Mouse (Mus musculus) MEL (cell line): ENCODE results near the gene Ctr9.

Experiments
- CHD2 ChIP-seq: IDR thresholded peaks from 2 replicates; pipeline ENCODE4 v1.6.1; 2011; ENCODE audit warnings: low read length, improper control_type of control experiment
- CTCF ChIP-seq, 3 experiments: IDR thresholded peaks in 2 of 3; conservative IDR thresholded peaks in 1 of 3; 2 replicates each; pipeline ENCODE4 v1.5.1; 2011 to 2012; ENCODE audit warnings: low read length in 3 of 3, low read depth in 2 of 3, mild to moderate bottlenecking in 2 of 3, improper control_type of control experiment in 1 of 3, inconsistent platforms in 1 of 3, mixed read lengths in 1 of 3, moderate library complexity in 1 of 3; ENCODE audit not compliant: control insufficient read depth in 1 of 3, insufficient read depth in 1 of 3, poor library complexity in 1 of 3, severe bottlenecking in 1 of 3
- E2F4 ChIP-seq: IDR thresholded peaks from 2 replicates; pipeline ENCODE4 v1.6.1; 2011; ENCODE audit warnings: low read depth, low read length, improper control_type of control experiment, borderline replicate concordance
- EP300 ChIP-seq, 2 experiments: IDR thresholded peaks; 2 replicates each; pipeline ENCODE4 v1.6.1; 2011; ENCODE audit warnings: improper control_type of control experiment in 2 of 2, low read length in 2 of 2, low read depth in 1 of 2, mild to moderate bottlenecking in 1 of 2
- GATA1 ChIP-seq: IDR thresholded peaks from 2 replicates; pipeline ENCODE4 v1.6.1; 2011; ENCODE audit warnings: low read depth, low read length, improper control_type of control experiment
- HCFC1 ChIP-seq: IDR thresholded peaks from 2 replicates; pipeline ENCODE4 v1.6.1; 2012; ENCODE audit warnings: low read depth, mild to moderate bottlenecking, inconsistent platforms, low read length, improper control_type of control experiment, moderate library complexity
- JUND ChIP-seq: IDR thresholded peaks from 2 replicates; pipeline ENCODE4 v1.6.1; 2011; ENCODE audit warnings: low read depth, mild to moderate bottlenecking, improper control_type of control experiment, low read length
- MAX ChIP-seq: IDR thresholded peaks from 2 replicates; pipeline ENCODE4 v1.6.1; 2011; ENCODE audit warnings: low read length, improper control_type of control experiment
- RAD21 ChIP-seq: IDR thresholded peaks from 2 replicates; pipeline ENCODE4 v1.6.1; 2011; ENCODE audit warnings: mild to moderate bottlenecking, low read depth, low read length, improper control_type of control experiment
- TBP ChIP-seq: IDR thresholded peaks from 2 replicates; pipeline ENCODE4 v1.8.0; 2011; ENCODE audit warnings: low read depth, low read length, improper control_type of control experiment
- ZC3H11A ChIP-seq: IDR thresholded peaks from 2 replicates; pipeline ENCODE4 v1.6.1; 2012; ENCODE audit warnings: low read depth, mild to moderate bottlenecking, inconsistent platforms, low read length, improper control_type of control experiment

- no peak for TF ChIP-seq MAX
- no peak for TF ChIP-seq CTCF (IDR thresholded peaks at IDR 0.05 in 2 of 3, conservative IDR thresholded peaks at IDR 0.05 in 1 of 3; ENCODE audit: control insufficient read depth in 1 of 3, insufficient read depth in 1 of 3, low read depth in 2 of 3, low read length in 3 of 3, poor library complexity in 1 of 3, severe bottlenecking in 1 of 3)
- TF ChIP-seq E2F4 = no peak
- TF ChIP-seq EP300 (IDR thresholded peaks at IDR 0.05; ENCODE audit: low read depth in 1 of 2, low read length in 2 of 2) = no peak
- no peak for TF ChIP-seq JUND
- no peak for TF ChIP-seq GATA1
- TF ChIP-seq CHD2 = no peak
- no peak for TF ChIP-seq HCFC1
- no peak for TF ChIP-seq ZC3H11A
- TF ChIP-seq TBP = no peak
- no peak for TF ChIP-seq RAD21
Observed at GRCm38 (mm10) chr7:111016921-111017320, 11.8 kb upstream of the Ctr9 start.
